Mouse (Mus musculus) megakaryocyte, embryonic 14.5 days (primary cell): ENCODE measurements around the gene Plcb4. TPM values are rescaled to one million over a fixed set of nuclear protein-coding genes. Genes with fewer than 3 reads are reported as not detected.
"Not testable (repeated sequence)": the region's sequence is repeated elsewhere in the genome, so short reads cannot be mapped to it uniquely, and the experiment has no call there.

Experiments
- H3K27me3 ChIP-seq: replicated peaks from 2 replicates; pipeline ENCODE3; 2012; ENCODE audit warnings: inconsistent platforms
- H3K36me3 ChIP-seq: replicated peaks from 2 replicates; pipeline ENCODE3; 2012; ENCODE audit warnings: low read length, inconsistent platforms, mixed read lengths
- H3K4me1 ChIP-seq: 2 replicates; pipeline ENCODE4 v1.6.1; 2012; ENCODE audit warnings: inconsistent platforms
- H3K4me3 ChIP-seq: replicated peaks from 2 replicates; pipeline ENCODE3; 2012; ENCODE audit warnings: moderate library complexity, mild to moderate bottlenecking, inconsistent platforms
- H3K9me3 ChIP-seq: 2 replicates; pipeline ENCODE4 v1.6.1; 2012; ENCODE audit warnings: inconsistent platforms
- FLI1 ChIP-seq: IDR thresholded peaks from 2 replicates; pipeline ENCODE4 v1.6.1; 2012; ENCODE audit warnings: low read length, inconsistent platforms, mixed read lengths
- GATA1 ChIP-seq: IDR thresholded peaks from 3 replicates; pipeline ENCODE4 v1.6.1; 2012; ENCODE audit warnings: mixed read lengths, low read length, inconsistent platforms, borderline replicate concordance
- polyA plus RNA-seq: library from polyadenylated mRNA; stranded (reverse); fragments of >175 nt; gene quantifications from 2 replicates; pipeline ENCODE4 v1.2.3, GENCODE M21; 2012; ENCODE audit warnings: low replicate concordance; ENCODE audit not compliant: insufficient read depth

The Plcb4 gene
- polyA plus RNA-seq, 1 experiment, result 5.4 TPM

GRCm38 (mm10) chr2:135978790-135979189 lies 320.0 kb downstream of the Plcb4 start:
- no peak for TF ChIP-seq FLI1
- no peak for TF ChIP-seq GATA1
- no peak overlapping the region for H3K4me3 ChIP-seq
- peaks cover 38% of the 10 kb centered on the region for H3K36me3 ChIP-seq
- H3K27me3 ChIP-seq, result no peaks in the 10 kb centered on the region
- H3K4me1 ChIP-seq, result no peaks in the 10 kb centered on the region
- no peaks in the 10 kb centered on the region for H3K9me3 ChIP-seq

GRCm38 (mm10) chr2:135980428-135980827 lies 321.6 kb downstream of the Plcb4 start:
- H3K9me3 ChIP-seq, result no peaks in the 10 kb centered on the region
- TF ChIP-seq GATA1, result no peak
- TF ChIP-seq FLI1, result no peak
- no peaks in the 10 kb centered on the region for H3K4me1 ChIP-seq

GRCm38 (mm10) chr2:135983972-135984371 lies 325.2 kb downstream of the Plcb4 start:
- H3K4me3 ChIP-seq, result no peak overlapping the region
- TF ChIP-seq GATA1, result no peak
- TF ChIP-seq FLI1, result no peak
- no peaks in the 10 kb centered on the region; the same call in 1 of the 2 replicates for H3K4me1 ChIP-seq
- H3K27me3 ChIP-seq, result no peaks in the 10 kb centered on the region
- peaks cover 36% of the 10 kb centered on the region for H3K36me3 ChIP-seq
- no peaks in the 10 kb centered on the region for H3K9me3 ChIP-seq

More at GRCm38 (mm10) chr2:135980428-135980827, 321.6 kb downstream of the Plcb4 start:
- Histone ChIP-seq H3K4me3 (no peak overlapping the region), H3K27me3 (no peaks in the 10 kb centered on the region), H3K36me3 (peaks cover 53% of the 10 kb centered on the region)

- H3K36me3 ChIP-seq, result peaks cover 36% of the 10 kb centered on the region
- TF ChIP-seq FLI1 (no peak), GATA1 (no peak)
Measured at GRCm38 (mm10) chr2:135985536-135986265, 326.9 kb downstream of the Plcb4 start.

GRCm38 (mm10) chr2:135988475-135988874 lies 329.7 kb downstream of the Plcb4 start:
- H3K9me3 ChIP-seq, H3K4me1 ChIP-seq, H3K27me3 ChIP-seq, H3K4me3 ChIP-seq: not testable (repeated sequence)
- peaks cover 18% of the 10 kb centered on the region for H3K36me3 ChIP-seq

More at GRCm38 (mm10) chr2:135985536-135986265, 326.9 kb downstream of the Plcb4 start:
- no peaks in the 10 kb centered on the region for H3K9me3 ChIP-seq
- no peak overlapping the region for H3K4me3 ChIP-seq
- no peaks in the 10 kb centered on the region; the same call in 1 of the 2 replicates for H3K4me1 ChIP-seq
- no peaks in the 10 kb centered on the region for H3K27me3 ChIP-seq

GRCm38 (mm10) chr2:135990686-135991085 lies 331.9 kb downstream of the Plcb4 start:
- not testable (repeated sequence) for H3K36me3 ChIP-seq, H3K9me3 ChIP-seq, H3K27me3 ChIP-seq, H3K4me1 ChIP-seq, H3K4me3 ChIP-seq

- no peak for TF ChIP-seq GATA1
- Histone ChIP-seq H3K4me3 (no peak overlapping the region), H3K36me3 (peaks cover 8% of the 10 kb centered on the region), H3K4me1 (peaks cover 3% of the 10 kb centered on the region; the same call in 1 of the 2 replicates), H3K9me3 (no peaks in the 10 kb centered on the region), H3K27me3 (no peaks in the 10 kb centered on the region)
Measured at GRCm38 (mm10) chr2:135993314-135993713, 334.5 kb downstream of the Plcb4 start.

- TF ChIP-seq GATA1 (no peak), FLI1 (no peak)
- Histone ChIP-seq H3K27me3 (no peaks in the 10 kb centered on the region), H3K36me3 (peaks cover 8% of the 10 kb centered on the region), H3K9me3 (no peaks in the 10 kb centered on the region), H3K4me1 (peaks cover 3% of the 10 kb centered on the region; the same call in 1 of the 2 replicates), H3K4me3 (no peak overlapping the region)
Measured at GRCm38 (mm10) chr2:135995196-135995595, 336.4 kb downstream of the Plcb4 start.

- H3K36me3 ChIP-seq, result peaks cover 8% of the 10 kb centered on the region
- H3K9me3 ChIP-seq, result no peaks in the 10 kb centered on the region
- TF ChIP-seq FLI1 (no peak), GATA1 (no peak)
- no peak overlapping the region for H3K4me3 ChIP-seq
- H3K4me1 ChIP-seq, result peaks cover 4% of the 10 kb centered on the region; the same call in 1 of the 2 replicates
- no peaks in the 10 kb centered on the region for H3K27me3 ChIP-seq
Measured at GRCm38 (mm10) chr2:135996936-135997335, 338.1 kb downstream of the Plcb4 start.

GRCm38 (mm10) chr2:135997361-135998150 lies 338.7 kb downstream of the Plcb4 start:
- Histone ChIP-seq H3K4me3 (no peak overlapping the region), H3K9me3 (no peaks in the 10 kb centered on the region), H3K36me3 (peaks cover 9% of the 10 kb centered on the region), H3K4me1 (peaks cover 10% of the 10 kb centered on the region; the same call in 1 of the 2 replicates), H3K27me3 (no peaks in the 10 kb centered on the region)
- no peak for TF ChIP-seq FLI1
- TF ChIP-seq GATA1, result no peak
